Mouse (Mus musculus) G1E (cell line): ENCODE measurements around the gene G6pdx.

Experiments used
- CTCF ChIP-seq: IDR thresholded peaks from 2 replicates; pipeline ENCODE4 v1.5.1; 2012; ENCODE audit warnings: low read depth, low read length, inconsistent platforms, mixed read lengths
- GATA1 ChIP-seq: IDR thresholded peaks from 2 replicates; pipeline ENCODE4 v1.6.1; 2012; ENCODE audit warnings: borderline replicate concordance, low read length, inconsistent platforms, mixed read lengths
- GATA2 ChIP-seq: IDR thresholded peaks from 2 replicates; pipeline ENCODE4 v1.6.1; 2012; ENCODE audit warnings: low read depth, low read length, inconsistent platforms, borderline replicate concordance
- POLR2AphosphoS5 ChIP-seq: IDR thresholded peaks from 2 replicates; pipeline ENCODE4 v1.6.1; 2012; ENCODE audit warnings: low read depth, low read length, inconsistent platforms; ENCODE audit not compliant: insufficient replicate concordance
- TAL1 ChIP-seq: conservative IDR thresholded peaks from 2 replicates; pipeline ENCODE4 v1.6.1; 2012; ENCODE audit warnings: low read depth, low read length, inconsistent platforms, mixed read lengths

DNA sequence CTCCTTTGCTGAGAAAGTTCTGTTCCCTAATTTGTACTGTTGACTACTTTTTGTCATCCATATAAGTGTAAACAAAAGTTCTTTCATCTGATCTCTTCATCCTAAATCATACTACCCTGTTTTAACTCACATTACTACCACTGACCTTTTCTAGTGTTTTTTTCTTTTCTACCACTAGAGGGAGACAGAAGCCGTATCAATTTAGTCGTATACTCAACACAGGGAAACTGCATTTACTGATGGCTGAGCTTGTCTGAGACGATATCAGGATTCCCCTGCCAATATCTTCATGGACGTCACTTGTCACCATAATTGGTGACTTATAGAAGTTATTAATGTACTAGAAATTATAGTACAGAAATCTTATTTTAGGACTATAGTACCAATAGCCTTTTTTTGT, 23.8 kb upstream of the G6pdx start:
- TF ChIP-seq CTCF (no peak), GATA1 (no peak), GATA2 (no peak), POLR2AphosphoS5 (no peak), TAL1 (no peak)
